Mouse (Mus musculus) liver, postnatal 0 days (tissue): ENCODE measurements around the gene Mrtfb. TPM values are rescaled to one million over a fixed set of nuclear protein-coding genes. Genes with fewer than 3 reads are reported as not detected.
"Not testable (repeated sequence)": the region's sequence is repeated elsewhere in the genome, so short reads cannot be mapped to it uniquely, and the experiment has no call there.

ENCODE experiments used
- ATAC-seq: fragments of 200-750 bp; cut with Nextera tagmentation; 2 replicates; pipeline ENCODE4 v1.8.0; 2017; ENCODE audit warnings: mild to moderate bottlenecking, moderate library complexity
- DNase-seq: peaks from one replicate; pipeline ENCODE4 v3.0.0-alpha.2; 2016
- H3K27ac ChIP-seq: fragments of 300-500 bp; sonication (generic); 2 replicates; pipeline ENCODE4 v1.5.1; 2014; ENCODE audit warnings: antibody characterized with exemption, moderate library complexity, mild to moderate bottlenecking, low read depth
- H3K27me3 ChIP-seq: fragments of 300-500 bp; sonication (generic); 2 replicates; pipeline ENCODE4 v1.6.1; 2014; ENCODE audit warnings: low read length, control low read depth, mixed read lengths; ENCODE audit not compliant: insufficient read depth
- H3K36me3 ChIP-seq: fragments of 300-500 bp; sonication (generic); replicated peaks from 2 replicates; pipeline ENCODE4 v1.6.1; 2014; ENCODE audit warnings: mild to moderate bottlenecking, control low read depth, low read length, moderate library complexity, mixed read lengths; ENCODE audit not compliant: insufficient read depth
- H3K4me1 ChIP-seq: fragments of 300-500 bp; sonication (generic); 2 replicates; pipeline ENCODE4 v1.6.1; 2014; ENCODE audit warnings: antibody characterized with exemption, mild to moderate bottlenecking, control low read depth; ENCODE audit not compliant: insufficient read depth
- H3K4me2 ChIP-seq: fragments of 300-500 bp; sonication (generic); 2 replicates; pipeline ENCODE4 v1.6.1; 2014; ENCODE audit warnings: low read depth, mild to moderate bottlenecking, low read length, moderate library complexity, mixed read lengths
- H3K4me3 ChIP-seq: fragments of 300-500 bp; sonication (generic); 2 replicates; pipeline ENCODE4 v1.5.1; 2014; ENCODE audit warnings: low read depth, low read length
- H3K9ac ChIP-seq: fragments of 300-500 bp; sonication (generic); replicated peaks from 2 replicates; pipeline ENCODE4 v1.6.1; 2014; ENCODE audit warnings: mild to moderate bottlenecking, moderate library complexity
- H3K9me3 ChIP-seq: fragments of 300-500 bp; sonication (generic); 2 replicates; pipeline ENCODE4 v1.6.1; 2016; ENCODE audit warnings: mild to moderate bottlenecking, control low read depth, low read length, mixed read lengths
- CTCF ChIP-seq: sonication (generic); IDR thresholded peaks from 2 replicates; pipeline ENCODE4 v1.5.1; 2016; ENCODE audit warnings: antibody characterized with exemption, low read depth
- EP300 ChIP-seq: IDR thresholded peaks from 2 replicates; pipeline ENCODE4 v1.6.1; 2016; ENCODE audit warnings: antibody characterized with exemption, low read depth, mild to moderate bottlenecking
- WGBS: fragments of 180-500 bp; shearing (Covaris S2); extraction: QIAGEN DNeasy Blood & Tissue Kit; methylation state at CpG from one replicate; pipeline ENCODE4 v1.1.7; 2014; ENCODE audit not compliant: insufficient replicate concordance; 5-methylcytosine and 5-hydroxymethylcytosine counted together
- polyA plus RNA-seq: library from polyadenylated mRNA; unstranded; fragments of >200 nt; fragmentation: Nextera tagmentation; extraction: Ambion mirVana; gene quantifications from 2 replicates; pipeline ENCODE4 v1.2.1, GENCODE M21; 2015

The Mrtfb gene
- polyA plus RNA-seq, 1 experiment from 2014 or later, result 5.8 TPM

DNA sequence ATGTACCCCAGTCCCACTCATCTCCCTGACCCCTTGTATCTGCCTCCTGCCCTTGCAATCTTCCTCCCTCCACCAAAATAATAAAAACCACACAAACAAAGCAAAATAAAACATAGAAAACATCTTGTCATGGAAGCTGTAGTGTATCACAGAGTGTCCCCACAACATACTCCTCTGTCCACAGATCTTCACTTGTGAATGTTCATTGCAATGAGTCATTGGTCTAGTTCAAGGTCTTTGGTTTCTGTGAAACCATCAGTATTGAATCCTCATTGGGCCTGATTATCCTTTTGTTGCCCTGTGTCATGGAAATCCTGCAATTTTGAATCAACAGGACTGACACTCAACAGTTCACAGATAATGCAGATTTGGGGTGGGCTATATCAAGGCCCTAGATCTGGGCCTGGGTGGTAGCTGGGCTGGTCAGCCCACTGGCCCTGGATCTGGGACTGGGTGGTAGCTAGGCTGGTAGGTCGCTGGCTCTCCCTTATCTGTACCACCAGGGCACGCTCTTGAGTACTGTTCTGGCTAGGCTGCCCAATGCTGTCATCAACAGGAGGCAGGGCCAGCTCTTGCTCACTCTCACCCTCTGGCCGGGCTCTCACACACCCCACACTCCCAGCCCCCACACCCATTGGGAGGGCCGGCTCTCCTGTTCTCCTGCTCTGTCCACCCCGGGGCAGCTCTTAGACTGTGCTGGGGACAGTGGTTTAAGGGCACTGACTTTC, 80.4 kb downstream of the Mrtfb start:
- TF ChIP-seq CTCF (peak; percentile 43; the same call in 1 of the 2 replicates), EP300 (no peak)

GRCm38 (mm10) chr16:13338094-13338493, 81.8 kb downstream of the Mrtfb start:
- TF ChIP-seq CTCF, result no peak
- DNase-seq, result no peak
- H3K27ac ChIP-seq, result no peak overlapping the region
- 71% methylated on average over 4 of the region's 4 CpGs for WGBS
- H3K4me3 ChIP-seq, result no peak overlapping the region
- no peak for ATAC-seq
- no peaks in the 10 kb centered on the region for H3K27me3 ChIP-seq
- 0 out of 2 replicates have a peak, but pooled peaks cover 4% of the 10 kb centered on the region for H3K4me1 ChIP-seq
- H3K36me3 ChIP-seq, result no peaks in the 10 kb centered on the region
- H3K9ac ChIP-seq, result no peak overlapping the region
- H3K9me3 ChIP-seq, result no peaks in the 10 kb centered on the region
- no peak overlapping the region for H3K4me2 ChIP-seq

More for the DNA sequence above, 80.4 kb downstream of the Mrtfb start:
- H3K36me3 ChIP-seq, result 0 out of 2 replicates have a peak, but pooled peaks cover 6% of the 10 kb centered on the region
- no peak overlapping the region for H3K4me3 ChIP-seq
- H3K4me2 ChIP-seq, result no peak overlapping the region
- no peaks in the 10 kb centered on the region for H3K9me3 ChIP-seq
- DNase-seq, result no peak
- H3K9ac ChIP-seq, result no peak overlapping the region
- ATAC-seq, result peak; percentile 75
- H3K27me3 ChIP-seq, result no peaks in the 10 kb centered on the region
- 0 out of 2 replicates have a peak overlapping the region, but pooled peaks have one; percentile 3 for H3K27ac ChIP-seq
- WGBS, result 73% methylated on average over 5 of the region's 5 CpGs
- 0 out of 2 replicates have a peak, but pooled peaks cover 4% of the 10 kb centered on the region for H3K4me1 ChIP-seq

DNA sequence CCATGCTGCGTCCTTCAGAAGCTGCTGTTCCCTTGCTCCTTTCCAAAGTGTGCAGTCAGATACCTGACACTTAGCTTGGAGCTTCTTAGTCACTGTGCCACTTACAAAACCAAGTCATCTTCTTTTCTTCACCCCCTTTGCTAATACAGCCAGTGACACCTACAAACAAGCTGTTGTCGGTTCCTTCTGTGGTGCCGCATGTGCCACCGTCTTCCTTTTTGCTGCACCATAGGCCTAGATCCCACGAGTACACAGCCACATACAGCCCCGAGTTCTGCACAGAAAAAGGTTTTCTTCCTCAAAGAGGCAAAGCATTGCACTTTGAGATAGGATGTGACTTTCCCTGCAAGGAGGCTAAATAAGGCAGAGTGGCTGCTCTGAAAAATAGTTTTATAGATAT, 83.2 kb downstream of the Mrtfb start:
- H3K9ac ChIP-seq, result no peak overlapping the region
- H3K4me3 ChIP-seq, result no peak overlapping the region
- no peaks in the 10 kb centered on the region for H3K27me3 ChIP-seq
- no peak for ATAC-seq
- no peaks in the 10 kb centered on the region for H3K9me3 ChIP-seq
- no peaks in the 10 kb centered on the region for H3K36me3 ChIP-seq
- H3K4me2 ChIP-seq, result no peak overlapping the region
- no peak overlapping the region for H3K27ac ChIP-seq
- WGBS, result 75% methylated on average over 6 of the region's 6 CpGs
- TF ChIP-seq CTCF (no peak), EP300 (no peak)
- H3K4me1 ChIP-seq, result 0 out of 2 replicates have a peak, but pooled peaks cover 4% of the 10 kb centered on the region
- DNase-seq, result no peak

GRCm38 (mm10) chr16:13345822-13346221, 89.5 kb downstream of the Mrtfb start:
- not testable (repeated sequence) for H3K4me3 ChIP-seq, H3K27ac ChIP-seq, H3K4me1 ChIP-seq, H3K4me2 ChIP-seq, DNase-seq, ATAC-seq, H3K36me3 ChIP-seq, H3K9me3 ChIP-seq, H3K27me3 ChIP-seq, H3K9ac ChIP-seq
- WGBS, result 74% methylated on average over 2 of the region's 2 CpGs

DNA sequence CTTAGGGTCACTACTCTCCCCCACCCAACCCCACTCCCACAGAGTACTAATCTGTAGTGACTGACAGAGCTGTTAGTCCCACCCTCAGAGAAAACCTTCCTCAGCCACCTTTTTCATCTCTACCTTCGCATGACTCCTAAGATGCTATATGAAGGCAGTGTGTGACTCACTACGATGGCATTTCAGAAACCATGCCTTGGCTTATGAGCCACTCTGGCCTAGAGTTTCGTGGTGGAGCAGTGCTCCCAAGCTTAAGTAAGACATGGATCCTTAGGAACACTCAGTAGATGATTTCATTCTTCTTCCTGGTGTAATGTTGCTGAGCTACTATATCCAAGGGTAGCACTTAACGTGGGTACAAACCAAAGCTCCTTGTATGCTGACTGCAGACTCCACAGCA, 94.4 kb downstream of the Mrtfb start:
- H3K4me1 ChIP-seq, result no peaks in the 10 kb centered on the region
- DNase-seq (no peak), ATAC-seq (no peak)
- 81% methylated on average over 4 of the region's 4 CpGs for WGBS
- no peak overlapping the region for H3K4me2 ChIP-seq
- H3K4me3 ChIP-seq, result no peak overlapping the region
- no peak overlapping the region for H3K27ac ChIP-seq
- no peaks in the 10 kb centered on the region for H3K9me3 ChIP-seq
- no peak for TF ChIP-seq CTCF
- TF ChIP-seq EP300, result no peak
- H3K36me3 ChIP-seq, result no peaks in the 10 kb centered on the region
- H3K27me3 ChIP-seq, result no peaks in the 10 kb centered on the region
- H3K9ac ChIP-seq, result no peak overlapping the region

DNA sequence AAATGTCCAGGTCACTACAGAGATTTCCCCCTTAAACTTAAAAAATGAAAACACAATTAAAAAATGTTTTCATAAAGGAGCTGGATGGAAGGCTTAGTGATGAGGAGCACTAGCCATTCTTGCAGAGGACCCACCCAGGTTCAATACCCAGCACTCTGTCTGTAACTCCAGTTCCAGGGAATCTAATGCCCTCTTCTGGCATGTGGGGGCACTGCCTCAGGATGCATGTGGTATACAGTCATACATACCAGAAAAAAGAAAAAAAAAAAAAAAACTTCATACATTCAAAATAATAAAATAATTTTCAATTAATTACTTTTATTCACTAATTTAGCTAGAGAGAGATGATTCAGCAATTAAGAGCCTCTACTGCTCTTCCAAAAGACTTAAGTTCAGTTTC, 95.0 kb downstream of the Mrtfb start:
- Histone ChIP-seq H3K36me3 (no peaks in the 10 kb centered on the region), H3K9ac (no peak overlapping the region), H3K4me2 (no peak overlapping the region), H3K4me1 (no peaks in the 10 kb centered on the region), H3K27me3 (no peaks in the 10 kb centered on the region), H3K4me3 (no peak overlapping the region), H3K9me3 (no peaks in the 10 kb centered on the region), H3K27ac (no peak overlapping the region)
- TF ChIP-seq EP300 (no peak), CTCF (peak; percentile 51)
- DNase-seq (no peak), ATAC-seq (no peak)

GRCm38 (mm10) chr16:13353927-13354326, 97.6 kb downstream of the Mrtfb start:
- Histone ChIP-seq H3K36me3 (no peaks in the 10 kb centered on the region), H3K9me3 (no peaks in the 10 kb centered on the region), H3K27ac (no peak overlapping the region), H3K9ac (no peak overlapping the region), H3K27me3 (no peaks in the 10 kb centered on the region), H3K4me3 (no peak overlapping the region), H3K4me1 (peaks cover 9% of the 10 kb centered on the region), H3K4me2 (no peak overlapping the region)
- TF ChIP-seq EP300, result no peak
- TF ChIP-seq CTCF, result no peak
- ATAC-seq (peak; percentile 35; the same call in 1 of the 2 replicates), DNase-seq (peak; percentile 11)
- WGBS, result 73% methylated on average over 4 of the region's 4 CpGs
